Mouse (Mus musculus) bone marrow macrophage, adult 2 months (primary cell): ENCODE measurements at regions not wholly inside any gene's neighbourhood (a gene's known extent, or its start where the extent isn't known, plus 50 kb on each side); places are given as distances from the start of the nearest gene placed in this dataset.

Experiments used
- H3K27ac ChIP-seq: 2 replicates; pipeline ENCODE4 v1.5.1; 2012; ENCODE audit warnings: low read depth, low read length; ENCODE audit not compliant: insufficient read depth
- H3K4me1 ChIP-seq: 2 replicates; pipeline ENCODE4 v1.6.1; 2012; ENCODE audit warnings: low read length; ENCODE audit not compliant: control insufficient read depth, insufficient read depth
- H3K4me3 ChIP-seq: 2 replicates; pipeline ENCODE4 v1.5.1; 2012; ENCODE audit warnings: mild to moderate bottlenecking, low read length, moderate library complexity; ENCODE audit not compliant: insufficient read depth
- CTCF ChIP-seq: IDR thresholded peaks from 2 replicates; pipeline ENCODE4 v1.5.1; 2012; ENCODE audit warnings: low read depth, mild to moderate bottlenecking, low read length, moderate library complexity
- POLR2A ChIP-seq: IDR thresholded peaks from 2 replicates; pipeline ENCODE4 v1.6.1; 2012; ENCODE audit warnings: mild to moderate bottlenecking, low read depth, low read length, borderline replicate concordance

GRCm38 (mm10) chr16:51661693-51662092 lies 369.3 kb upstream of the Cblb start:
- Histone ChIP-seq H3K4me3 (no peak overlapping the region), H3K27ac (no peak overlapping the region), H3K4me1 (no peaks in the 10 kb centered on the region)
- TF ChIP-seq CTCF (no peak), POLR2A (no peak)

GRCm38 (mm10) chr16:51664325-51664724 lies 366.7 kb upstream of the Cblb start:
- no peak overlapping the region for H3K4me3 ChIP-seq
- H3K27ac ChIP-seq = no peak overlapping the region
- H3K4me1 ChIP-seq = no peaks in the 10 kb centered on the region
- no peak for TF ChIP-seq POLR2A
- no peak for TF ChIP-seq CTCF

GRCm38 (mm10) chr16:51675101-51675500 lies 355.9 kb upstream of the Cblb start:
- TF ChIP-seq CTCF = no peak
- TF ChIP-seq POLR2A = no peak
- Histone ChIP-seq H3K4me1 (no peaks in the 10 kb centered on the region), H3K27ac (no peak overlapping the region), H3K4me3 (no peak overlapping the region)

GRCm38 (mm10) chr16:51675988-51676387 lies 355.0 kb upstream of the Cblb start:
- no peak overlapping the region for H3K27ac ChIP-seq
- H3K4me1 ChIP-seq = no peaks in the 10 kb centered on the region
- no peak overlapping the region for H3K4me3 ChIP-seq
- TF ChIP-seq CTCF (no peak), POLR2A (no peak)

- no peak overlapping the region for H3K27ac ChIP-seq
- TF ChIP-seq CTCF (no peak), POLR2A (no peak)
- H3K4me1 ChIP-seq = peaks cover 4% of the 10 kb centered on the region; the same call in 1 of the 2 replicates
- no peak overlapping the region for H3K4me3 ChIP-seq
Observed at GRCm38 (mm10) chr16:51690861-51691260, 340.2 kb upstream of the Cblb start.

GRCm38 (mm10) chr16:51705026-51705425 lies 326.0 kb upstream of the Cblb start:
- no peak for TF ChIP-seq CTCF
- TF ChIP-seq POLR2A = no peak
- no peak overlapping the region for H3K4me3 ChIP-seq
- no peak overlapping the region for H3K27ac ChIP-seq
- H3K4me1 ChIP-seq = no peaks in the 10 kb centered on the region

GRCm38 (mm10) chr16:51718695-51719094 lies 312.3 kb upstream of the Cblb start:
- Histone ChIP-seq H3K27ac (no peak overlapping the region), H3K4me3 (no peak overlapping the region), H3K4me1 (no peaks in the 10 kb centered on the region)
- no peak for TF ChIP-seq POLR2A
- TF ChIP-seq CTCF = no peak

- TF ChIP-seq CTCF = no peak
- no peak for TF ChIP-seq POLR2A
- Histone ChIP-seq H3K27ac (no peak overlapping the region), H3K4me1 (no peaks in the 10 kb centered on the region), H3K4me3 (no peak overlapping the region)
Observed at GRCm38 (mm10) chr16:51719637-51720036, 311.4 kb upstream of the Cblb start.

- no peak for TF ChIP-seq CTCF
- no peak for TF ChIP-seq POLR2A
- no peak overlapping the region for H3K4me3 ChIP-seq
- H3K4me1 ChIP-seq = no peaks in the 10 kb centered on the region
- H3K27ac ChIP-seq = no peak overlapping the region
Observed at GRCm38 (mm10) chr16:51722682-51723081, 308.3 kb upstream of the Cblb start.

- no peak overlapping the region for H3K27ac ChIP-seq
- no peak for TF ChIP-seq POLR2A
- no peak for TF ChIP-seq CTCF
- no peaks in the 10 kb centered on the region for H3K4me1 ChIP-seq
- no peak overlapping the region for H3K4me3 ChIP-seq
Observed at GRCm38 (mm10) chr16:51741875-51742274, 289.1 kb upstream of the Cblb start.

- Histone ChIP-seq H3K4me3 (no peak overlapping the region), H3K27ac (no peak overlapping the region), H3K4me1 (no peaks in the 10 kb centered on the region)
- no peak for TF ChIP-seq POLR2A
- no peak for TF ChIP-seq CTCF
Observed at GRCm38 (mm10) chr16:51751878-51752277, 279.1 kb upstream of the Cblb start.
